Mouse (Mus musculus) urinary bladder, postnatal 25 days (tissue): Measurements from ENCODE around the gene Ugt1a1.
"Not testable (repeated sequence)": the region's sequence is repeated elsewhere in the genome, so short reads cannot be mapped to it uniquely, and the experiment has no call there.

Experiments
- DNase-seq: peaks from one replicate; pipeline ENCODE4 v3.0.0; 2022; ENCODE audit warnings: low spot score

Ugt1a1 gene

GRCm38 (mm10) chr1:88211812-88212211 lies at the start of gene Ugt1a1:
Ugt1a1 (plus strand) TSS chr1:88211959.
- DNase-seq: peak; percentile 60

- DNase-seq: no peak
Measured at GRCm38 (mm10) chr1:88165711-88166110, 46.0 kb upstream of the Ugt1a1 start, which contains the start of gene Ugt1a5. Ugt1a5 (plus strand) TSS chr1:88166012.

- not testable (repeated sequence) for DNase-seq
Measured at GRCm38 (mm10) chr1:88172190-88172589, 39.6 kb upstream of the Ugt1a1 start.

GRCm38 (mm10) chr1:88179657-88180056 lies 32.1 kb upstream of the Ugt1a1 start:
- no peak for DNase-seq

- DNase-seq: no peak
Measured at GRCm38 (mm10) chr1:88186325-88186935, 25.3 kb upstream of the Ugt1a1 start.

- no peak for DNase-seq
Measured at GRCm38 (mm10) chr1:88192136-88192535, 19.6 kb upstream of the Ugt1a1 start.

- no peak for DNase-seq
Measured at GRCm38 (mm10) chr1:88195687-88196086, 16.1 kb upstream of the Ugt1a1 start.

GRCm38 (mm10) chr1:88197443-88197842 lies 14.3 kb upstream of the Ugt1a1 start:
- no peak for DNase-seq

- no peak for DNase-seq
Measured at GRCm38 (mm10) chr1:88199996-88200395, 11.8 kb upstream of the Ugt1a1 start.

GRCm38 (mm10) chr1:88200456-88200855 lies 11.3 kb upstream of the Ugt1a1 start, which contains the start of gene Ugt1a2:
Ugt1a2 (plus strand) TSS chr1:88200601.
- DNase-seq: no peak

GRCm38 (mm10) chr1:88205294-88205922 lies 6.4 kb upstream of the Ugt1a1 start, which contains the start of gene Dnajb3:
Dnajb3 (minus strand) TSS chr1:88205782.
- no peak for DNase-seq

GRCm38 (mm10) chr1:88206843-88207479 lies 4.8 kb upstream of the Ugt1a1 start:
- DNase-seq: no peak

- no peak for DNase-seq
Measured at GRCm38 (mm10) chr1:88212341-88213045, 734 bp downstream of the Ugt1a1 start.

GRCm38 (mm10) chr1:88213061-88213460 lies 1.3 kb downstream of the Ugt1a1 start:
- no peak for DNase-seq

GRCm38 (mm10) chr1:88213766-88214461 lies 2.2 kb downstream of the Ugt1a1 start:
- DNase-seq: no peak

GRCm38 (mm10) chr1:88214462-88214952 lies 2.7 kb downstream of the Ugt1a1 start:
- DNase-seq: no peak

GRCm38 (mm10) chr1:88215466-88216380 lies 4.0 kb downstream of the Ugt1a1 start:
- DNase-seq: no peak

GRCm38 (mm10) chr1:88216551-88216950 lies 4.8 kb downstream of the Ugt1a1 start:
- DNase-seq: no peak

- DNase-seq: no peak
Measured at GRCm38 (mm10) chr1:88217144-88217543, 5.4 kb downstream of the Ugt1a1 start.

GRCm38 (mm10) chr1:88217576-88217975 lies 5.8 kb downstream of the Ugt1a1 start:
- no peak for DNase-seq

- DNase-seq: no peak
Measured at GRCm38 (mm10) chr1:88218051-88218450, 6.3 kb downstream of the Ugt1a1 start.
